Mouse (Mus musculus) pancreas, adult 10 weeks (tissue): ENCODE measurements around the gene Col6a2. TPM values are rescaled to one million over a fixed set of nuclear protein-coding genes. Genes with fewer than 3 reads are reported as not detected.

Source experiments
- polyA plus RNA-seq: library from polyadenylated mRNA; stranded (reverse); fragments of 350-450 nt; fragmentation: Illumina TruSeq; extraction: RNeasy Lipid Tissue Mini Kit (QIAGEN cat#74804); gene quantifications from one replicate; pipeline ENCODE4 v1.2.3, GENCODE M21; 2015; ENCODE audit warnings: low read depth, low replicate concordance; ENCODE audit not compliant: insufficient read depth

Col6a2 gene
- polyA plus RNA-seq = 28.1 TPM

DNA sequence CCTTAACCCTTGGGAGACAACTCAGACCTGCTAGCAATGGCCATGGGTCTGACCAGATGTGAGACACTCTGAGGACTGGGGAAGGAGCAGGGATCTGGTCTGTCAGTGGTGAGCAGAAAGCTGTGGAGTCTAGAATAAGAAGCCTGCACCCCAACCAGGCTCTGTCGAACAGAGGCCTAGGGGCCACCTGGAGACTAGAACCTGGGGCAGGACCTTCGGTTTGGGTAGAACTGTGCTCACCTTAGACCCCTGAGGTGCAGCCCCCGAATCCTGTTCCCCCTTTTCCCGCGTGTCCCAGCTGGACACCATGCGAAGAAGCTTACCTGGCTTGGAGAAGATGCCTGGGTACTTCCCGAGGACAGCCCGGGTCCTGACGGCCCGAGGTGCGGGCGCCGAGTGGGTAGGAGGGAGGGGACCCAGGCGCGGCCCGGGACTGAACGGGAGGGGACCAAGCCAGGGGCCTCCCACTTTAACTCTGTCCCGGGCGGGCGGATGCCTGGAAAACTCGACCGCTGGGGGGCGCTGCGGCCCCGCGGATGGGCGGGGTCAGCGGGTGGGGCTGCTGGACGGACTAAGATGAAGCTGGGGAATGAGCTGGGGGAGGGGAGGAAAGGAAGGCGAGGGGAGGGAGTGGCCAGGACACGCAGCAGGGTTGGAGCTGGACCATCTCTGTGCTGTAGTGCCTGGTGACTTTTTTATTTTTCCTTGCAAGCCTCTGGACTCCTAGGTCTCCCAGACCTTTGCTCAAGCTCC, at the start of gene Col6a2:
Gene Col6a2, minus strand, starts transcription at position 703 of the 753 bp plus-strand sequence.

DNA sequence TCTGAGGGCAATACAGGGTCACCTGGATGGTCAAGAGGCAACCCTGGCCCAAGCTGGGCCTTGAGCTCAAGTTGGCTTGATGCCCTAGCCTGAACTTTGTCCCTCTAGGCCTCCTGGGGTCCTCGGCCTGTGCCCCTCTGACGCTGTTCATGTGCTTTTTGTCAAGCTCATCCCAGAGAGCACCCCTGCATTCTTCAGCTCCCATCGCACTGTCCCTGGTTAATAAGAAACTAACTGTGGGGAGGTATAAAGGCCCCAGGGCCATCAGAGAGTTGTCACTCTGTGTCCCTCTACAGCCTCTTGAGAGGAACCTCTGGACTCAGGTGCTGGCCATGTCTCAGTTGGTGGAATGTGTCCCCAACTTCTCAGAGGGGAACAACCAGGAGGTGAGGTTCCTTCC, 48.1 kb downstream of the Col6a2 start, which contains the start of gene Ftcd:
Gene Ftcd, plus strand, starts transcription at position 275 of the 400 bp plus-strand sequence.

DNA sequence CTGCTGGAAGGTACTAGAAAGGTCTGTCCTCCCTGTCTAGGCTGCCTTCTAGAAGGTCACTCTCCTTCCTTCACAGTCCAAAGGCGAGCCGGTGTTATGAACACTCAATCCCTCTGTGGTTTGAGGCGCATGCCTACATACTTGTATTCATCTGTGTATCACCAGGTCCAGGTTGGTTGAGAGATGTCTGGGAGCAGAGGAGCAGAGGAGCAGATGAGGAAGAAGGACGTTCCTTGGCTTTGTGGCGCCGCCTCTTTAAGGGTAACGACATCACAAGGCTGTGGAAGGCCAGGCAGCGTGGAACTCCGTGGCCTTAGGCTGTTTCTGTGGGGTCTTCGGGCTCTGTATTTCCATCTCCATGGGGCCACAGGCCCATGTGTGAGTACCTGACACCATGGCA, 61.5 kb downstream of the Col6a2 start, which contains the start of gene Spatc1l:
Gene Spatc1l, plus strand, starts transcription at position 301 of the 400 bp plus-strand sequence.

Other genes with a start within 250 kb of the Col6a2 start
- gene AC141477.1, start 183.2 kb downstream of the Col6a2 start, polyA plus RNA-seq = not detected
- 5.3 TPM for gene Pcnt, start 180.8 kb downstream of the Col6a2 start, polyA plus RNA-seq
- gene 2610028H24Rik, start 174.5 kb downstream of the Col6a2 start, polyA plus RNA-seq = not detected
- 10.2 TPM for gene Mcm3ap, start 154.7 kb downstream of the Col6a2 start, polyA plus RNA-seq
- 0.85 TPM for gene Ybey, start 154.5 kb downstream of the Col6a2 start, polyA plus RNA-seq
- 2.4 TPM for gene Lss, start 92.0 kb downstream of the Col6a2 start, polyA plus RNA-seq
- not detected for gene Spatc1l, start 61.4 kb downstream of the Col6a2 start, polyA plus RNA-seq
- gene Ftcd, start 48.0 kb downstream of the Col6a2 start, polyA plus RNA-seq = not detected
- 35.1 TPM for gene Col6a1, start 102.5 kb upstream of the Col6a2 start, polyA plus RNA-seq